Mouse (Mus musculus) intestine, embryonic 14.5 days (tissue): ENCODE data around the gene Cradd. TPM values are rescaled to one million over a fixed set of nuclear protein-coding genes. Genes with fewer than 3 reads are reported as not detected.
A peak's percentile ranks its signal among the peaks of the same experiment; 100 is the strongest.

Experiments
- ATAC-seq: fragments of 200-750 bp; cut with Nextera tagmentation; replicated peaks from 2 replicates; pipeline ENCODE4 v1.8.0; 2017; ENCODE audit warnings: low read depth, moderate number of reproducible peaks, moderate TSS enrichment, moderate library complexity; ENCODE audit not compliant: low FRiP score, low TSS enrichment
- DNase-seq: peaks from one replicate; pipeline ENCODE4 v3.0.0-alpha.2; 2018; ENCODE audit warnings: low spot score
- H3K27ac ChIP-seq: fragments of 300-500 bp; sonication (generic); 2 replicates; pipeline ENCODE4 v1.5.1; 2014; ENCODE audit warnings: low read depth, mild to moderate bottlenecking, control low read depth
- H3K27me3 ChIP-seq: fragments of 300-500 bp; sonication (generic); replicated peaks from 2 replicates; pipeline ENCODE4 v1.6.1; 2014; ENCODE audit warnings: low read length, control low read depth; ENCODE audit not compliant: control insufficient read depth, insufficient read depth
- H3K36me3 ChIP-seq: fragments of 300-500 bp; sonication (generic); 2 replicates; pipeline ENCODE4 v1.6.1; 2014; ENCODE audit warnings: low read length, control low read depth; ENCODE audit not compliant: control insufficient read depth, insufficient read depth
- H3K4me1 ChIP-seq: fragments of 300-500 bp; sonication (generic); replicated peaks from 2 replicates; pipeline ENCODE4 v1.6.1; 2014; ENCODE audit warnings: low read length, control low read depth, mixed read lengths; ENCODE audit not compliant: control insufficient read depth, insufficient read depth
- H3K4me2 ChIP-seq: fragments of 300-500 bp; sonication (generic); 2 replicates; pipeline ENCODE4 v1.6.1; 2014; ENCODE audit warnings: low read length
- H3K4me3 ChIP-seq: fragments of 300-500 bp; sonication (generic); 2 replicates; pipeline ENCODE4 v1.5.1; 2014; ENCODE audit warnings: low read depth, low read length, control low read depth, mixed read lengths
- H3K9ac ChIP-seq: fragments of 300-500 bp; sonication (generic); 2 replicates; pipeline ENCODE4 v1.6.1; 2014; ENCODE audit warnings: mild to moderate bottlenecking, low read length
- H3K9me3 ChIP-seq: fragments of 300-500 bp; sonication (generic); 2 replicates; pipeline ENCODE4 v1.6.1; 2016; ENCODE audit warnings: low read length, control low read depth; ENCODE audit not compliant: control insufficient read depth
- WGBS: fragments of 180-500 bp; shearing (Covaris S2); extraction: QIAGEN DNeasy Blood & Tissue Kit; methylation state at CpG from one replicate; pipeline ENCODE4 v1.1.7; 2014; 5-methylcytosine and 5-hydroxymethylcytosine counted together
- polyA plus RNA-seq: library from polyadenylated mRNA; unstranded; fragments of >200 nt; fragmentation: Nextera tagmentation; extraction: Ambion mirVana; gene quantifications from 2 replicates; pipeline ENCODE4 v1.2.1, GENCODE M21; 2014

The Cradd gene
- polyA plus RNA-seq, 1 experiment from 2014 or later = 13.6 TPM

DNA sequence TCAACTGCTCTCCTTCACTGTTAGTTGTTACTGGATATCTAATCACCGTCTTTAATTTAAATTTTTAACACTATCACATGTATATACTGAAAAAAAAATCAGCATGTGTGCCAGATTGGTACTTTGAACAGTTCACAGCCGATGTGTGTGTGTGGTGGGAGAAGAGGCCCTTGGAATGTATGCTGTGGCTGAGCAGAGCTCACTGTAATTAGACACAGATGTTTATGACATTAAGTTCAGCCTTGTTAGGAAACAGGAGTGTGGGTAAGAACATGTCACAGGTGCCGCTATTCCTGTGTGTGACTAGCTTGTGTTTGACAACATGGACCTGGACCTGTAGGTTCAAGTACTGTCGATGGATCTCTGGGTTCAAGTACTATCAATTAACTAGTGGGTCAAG is 98.9 kb downstream of the Cradd start:
- Histone ChIP-seq H3K4me2 (no peak overlapping the region), H3K9me3 (no peaks in the 10 kb centered on the region), H3K36me3 (no peaks in the 10 kb centered on the region), H3K4me3 (no peak overlapping the region), H3K27me3 (no peaks in the 10 kb centered on the region), H3K4me1 (peaks cover 10% of the 10 kb centered on the region), H3K9ac (no peak overlapping the region), H3K27ac (no peak overlapping the region)
- DNase-seq = no peak
- 84% methylated on average over 4 of the region's 4 CpGs for WGBS
- no peak for ATAC-seq

DNA sequence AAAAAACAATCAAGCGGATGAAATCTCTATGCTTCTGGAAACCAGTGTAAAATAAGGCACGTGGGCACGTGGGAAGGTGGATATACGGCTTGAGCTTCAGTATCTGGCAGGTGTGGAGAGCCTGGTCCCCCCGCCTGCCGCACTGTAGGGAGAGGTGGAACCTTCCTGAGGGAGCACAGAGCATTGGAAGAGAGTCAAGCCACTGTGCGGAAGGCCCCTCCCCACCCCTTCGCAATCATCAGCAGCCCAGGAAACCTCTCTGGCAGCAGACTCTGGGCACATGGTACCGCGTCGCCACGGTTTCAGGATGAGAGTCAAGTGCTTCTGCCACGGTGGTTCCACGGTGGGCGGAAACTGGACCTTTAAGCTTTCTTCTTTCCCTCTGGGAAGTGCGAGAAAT is 100.7 kb downstream of the Cradd start:
- peaks cover 17% of the 10 kb centered on the region for H3K4me1 ChIP-seq
- H3K27ac ChIP-seq = no peak overlapping the region
- H3K9me3 ChIP-seq = no peaks in the 10 kb centered on the region
- no peak for DNase-seq
- H3K4me2 ChIP-seq = no peak overlapping the region
- H3K9ac ChIP-seq = no peak overlapping the region
- H3K36me3 ChIP-seq = no peaks in the 10 kb centered on the region
- ATAC-seq = no peak
- no peak overlapping the region for H3K4me3 ChIP-seq
- 71% methylated on average over 16 of the region's 16 CpGs for WGBS
- no peaks in the 10 kb centered on the region for H3K27me3 ChIP-seq

DNA sequence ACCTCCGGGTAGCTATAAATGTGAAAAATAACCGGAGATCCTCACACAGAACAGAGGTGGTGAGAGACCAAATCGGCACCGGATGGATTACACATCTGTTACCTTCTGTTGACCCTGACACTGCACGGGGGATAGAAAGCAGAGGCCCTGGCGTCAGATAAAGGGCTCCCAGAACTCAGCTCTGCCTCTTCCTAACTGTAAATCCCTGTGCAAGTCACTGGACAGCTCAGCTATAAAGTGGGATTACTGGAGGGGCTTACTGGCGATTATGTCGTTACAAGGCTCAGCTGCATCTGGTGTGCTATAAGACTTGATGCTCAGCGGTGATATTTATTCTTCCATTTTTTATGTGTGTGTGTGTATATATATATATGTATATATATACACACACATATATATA is 102.0 kb downstream of the Cradd start:
- ATAC-seq = no peak
- no peak overlapping the region for H3K4me3 ChIP-seq
- H3K36me3 ChIP-seq = no peaks in the 10 kb centered on the region
- DNase-seq = no peak
- H3K9ac ChIP-seq = no peak overlapping the region
- H3K4me1 ChIP-seq = peaks cover 24% of the 10 kb centered on the region
- WGBS = 42% methylated on average over 9 of the region's 9 CpGs
- H3K27ac ChIP-seq = no peak overlapping the region
- H3K27me3 ChIP-seq = no peaks in the 10 kb centered on the region
- H3K4me2 ChIP-seq = no peak overlapping the region
- H3K9me3 ChIP-seq = no peaks in the 10 kb centered on the region

DNA sequence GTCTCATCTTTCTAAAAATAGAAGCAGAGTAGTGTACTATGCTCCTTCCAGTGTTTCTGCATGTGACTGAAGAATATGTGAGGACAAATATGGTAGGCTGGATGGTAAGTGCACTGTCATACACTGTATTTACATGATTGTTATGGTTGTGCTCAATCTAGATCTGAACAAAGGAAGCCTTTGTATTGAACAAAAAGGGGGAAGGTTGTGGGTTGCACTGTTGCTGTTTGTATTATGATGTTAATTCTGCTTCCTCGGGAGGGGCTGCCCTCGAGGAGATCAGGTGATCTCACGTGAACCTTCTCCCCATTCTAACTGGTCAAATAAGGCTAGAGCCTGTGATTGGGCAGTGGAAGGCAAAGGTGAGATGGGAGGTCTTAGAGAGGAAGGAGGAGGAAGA is 103.4 kb downstream of the Cradd start:
- ATAC-seq = no peak

DNA sequence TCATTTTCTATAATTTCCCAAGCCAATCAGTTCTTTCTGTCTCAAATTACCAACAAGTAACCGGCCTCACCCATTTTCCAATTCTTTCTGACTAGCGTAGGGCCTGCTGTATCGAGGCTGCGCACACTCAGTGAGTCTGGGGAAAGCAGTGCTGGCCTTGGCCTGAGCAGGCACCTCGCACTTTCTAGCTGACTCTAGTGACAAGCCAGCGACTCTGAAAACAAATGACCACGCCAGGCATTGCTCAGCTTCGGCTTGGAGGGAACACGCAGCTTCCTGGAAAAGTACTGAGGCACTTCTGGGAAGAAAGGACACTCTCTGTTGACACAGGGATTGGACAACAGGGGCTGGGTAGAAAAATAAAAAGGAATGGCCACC is 105.3 kb downstream of the Cradd start:
- 69% methylated on average over 9 of the region's 9 CpGs for WGBS
- ATAC-seq = no peak
- Histone ChIP-seq H3K4me3 (no peak overlapping the region), H3K9me3 (no peaks in the 10 kb centered on the region), H3K27me3 (no peaks in the 10 kb centered on the region), H3K36me3 (no peaks in the 10 kb centered on the region), H3K4me2 (no peak overlapping the region), H3K27ac (no peak overlapping the region), H3K9ac (no peak overlapping the region), H3K4me1 (peaks cover 24% of the 10 kb centered on the region)
- DNase-seq = no peak

More for the DNA sequence above, 103.4 kb downstream of the Cradd start:
- Histone ChIP-seq H3K27ac (no peak overlapping the region), H3K4me3 (no peak overlapping the region), H3K27me3 (no peaks in the 10 kb centered on the region), H3K9me3 (no peaks in the 10 kb centered on the region), H3K36me3 (no peaks in the 10 kb centered on the region), H3K4me2 (no peak overlapping the region), H3K9ac (no peak overlapping the region), H3K4me1 (peaks cover 24% of the 10 kb centered on the region)
- 83% methylated on average over 3 of the region's 3 CpGs for WGBS
- DNase-seq = no peak

DNA sequence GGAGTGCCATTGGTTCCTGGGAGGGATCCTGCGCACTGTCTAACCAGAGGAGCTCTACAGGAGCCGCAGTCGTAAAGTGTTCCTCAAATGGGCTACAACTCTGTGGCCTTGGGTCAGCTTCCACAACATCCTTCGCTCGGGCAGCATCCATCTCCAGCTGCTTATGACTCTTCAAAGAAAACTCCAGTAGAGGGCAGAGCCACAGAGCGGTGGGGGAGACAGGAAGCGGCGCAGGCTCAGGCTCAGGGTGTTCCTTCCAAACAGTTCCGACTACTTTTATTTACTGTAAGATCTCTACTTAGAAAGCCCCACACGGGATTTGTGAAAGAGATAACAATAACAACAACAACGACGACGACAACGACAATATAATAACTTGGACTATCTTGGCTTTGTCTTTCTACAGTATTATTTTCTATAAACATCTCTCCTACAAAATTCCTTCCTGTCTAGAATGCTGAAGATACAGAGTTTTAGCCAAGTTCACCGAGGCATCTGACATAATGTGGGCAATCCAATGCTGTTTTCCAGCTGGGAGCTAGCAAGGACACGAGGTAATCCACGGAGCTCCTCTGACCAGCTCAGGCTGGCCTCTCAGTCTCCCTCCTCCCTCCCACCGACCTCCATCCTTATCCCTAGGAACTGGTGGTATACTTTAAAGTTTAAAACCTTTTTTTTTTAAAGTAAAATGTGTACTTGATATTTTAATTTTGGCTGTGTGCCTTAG is 105.8 kb downstream of the Cradd start:
- Histone ChIP-seq H3K36me3 (no peaks in the 10 kb centered on the region), H3K4me3 (no peak overlapping the region), H3K9ac (no peak overlapping the region), H3K4me2 (no peak overlapping the region; the same call in 1 of the 2 replicates), H3K9me3 (no peaks in the 10 kb centered on the region), H3K27me3 (no peaks in the 10 kb centered on the region), H3K4me1 (peaks cover 19% of the 10 kb centered on the region), H3K27ac (no peak overlapping the region)
- WGBS = 41% methylated on average over 18 of the region's 18 CpGs
- ATAC-seq (0 out of 2 replicates have a peak, but pooled peaks have one; percentile 40), DNase-seq (no peak)

DNA sequence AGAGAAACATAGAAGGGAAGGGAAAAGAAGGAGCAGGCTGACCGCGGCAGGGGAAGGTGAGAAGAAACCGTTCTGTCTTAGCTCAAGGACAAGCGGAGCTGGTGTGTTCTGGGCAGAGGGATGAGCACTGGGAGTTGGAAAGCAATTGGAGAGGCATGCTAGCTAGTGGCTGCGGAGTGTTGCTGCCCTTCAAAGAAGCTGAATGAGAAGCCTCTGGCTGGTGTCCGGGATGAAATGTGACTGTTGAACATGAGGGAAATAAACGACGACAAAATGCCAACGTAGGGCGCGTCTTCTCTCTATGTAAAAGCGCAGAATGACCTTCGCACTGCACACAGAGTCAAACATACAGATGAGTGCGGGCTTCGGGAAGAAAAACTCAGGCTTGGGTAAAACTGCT is 108.6 kb downstream of the Cradd start:
- no peaks in the 10 kb centered on the region for H3K27me3 ChIP-seq
- no peaks in the 10 kb centered on the region for H3K9me3 ChIP-seq
- H3K9ac ChIP-seq = no peak overlapping the region
- H3K36me3 ChIP-seq = no peaks in the 10 kb centered on the region
- DNase-seq = no peak
- WGBS = 90% methylated on average over 15 of the region's 15 CpGs
- H3K27ac ChIP-seq = no peak overlapping the region
- ATAC-seq = no peak
- no peak overlapping the region for H3K4me2 ChIP-seq
- no peak overlapping the region for H3K4me3 ChIP-seq
- peaks cover 14% of the 10 kb centered on the region; the same call in 1 of the 2 replicates for H3K4me1 ChIP-seq

DNA sequence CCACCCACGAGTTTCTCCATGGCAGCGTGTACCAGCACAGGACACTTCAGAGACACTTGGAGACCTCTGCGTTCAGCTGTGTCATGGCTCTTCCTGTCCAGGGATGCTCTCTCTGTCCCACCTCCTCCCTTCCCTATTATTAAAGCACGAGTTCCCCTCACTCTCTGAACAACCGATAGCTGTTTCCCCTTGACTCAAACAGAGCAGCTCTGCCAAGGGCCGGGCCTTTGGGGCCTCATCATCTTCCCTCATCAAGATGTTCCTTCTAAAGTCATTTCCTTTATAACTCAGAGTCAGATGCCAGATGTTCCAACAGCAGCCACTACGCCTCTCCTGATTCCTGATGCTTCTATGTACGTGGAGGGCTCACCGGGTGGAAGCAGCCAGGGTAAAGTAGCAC is 110.1 kb downstream of the Cradd start:
- ATAC-seq = no peak
- no peak for DNase-seq
- Histone ChIP-seq H3K4me2 (no peak overlapping the region), H3K4me3 (no peak overlapping the region), H3K4me1 (peaks cover 11% of the 10 kb centered on the region; the same call in 1 of the 2 replicates), H3K9ac (no peak overlapping the region), H3K27me3 (no peaks in the 10 kb centered on the region), H3K9me3 (no peaks in the 10 kb centered on the region), H3K36me3 (no peaks in the 10 kb centered on the region), H3K27ac (no peak overlapping the region)
- 83% methylated on average over 9 of the region's 9 CpGs for WGBS

DNA sequence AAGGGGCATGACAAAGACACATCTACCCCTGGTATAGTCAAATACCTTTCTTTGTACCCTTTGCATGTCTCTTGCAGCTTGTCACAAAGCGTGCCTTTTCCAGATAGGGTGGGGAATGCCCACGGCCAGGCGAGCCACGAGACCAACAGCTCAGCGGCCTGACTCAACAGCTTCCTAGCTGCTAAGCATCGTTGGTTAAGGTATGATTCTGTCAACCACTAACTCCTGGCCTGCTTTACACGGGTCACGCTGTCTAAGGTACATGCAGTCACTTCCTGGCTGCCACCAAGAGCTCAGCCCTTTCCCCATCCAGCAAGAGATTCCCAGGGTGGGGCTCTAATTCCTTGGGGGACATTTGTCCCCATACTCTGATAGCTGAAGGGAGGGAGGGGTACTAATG is 110.6 kb downstream of the Cradd start:
- 87% methylated on average over 8 of the region's 8 CpGs for WGBS
- no peak for ATAC-seq
- Histone ChIP-seq H3K9ac (no peak overlapping the region), H3K4me2 (no peak overlapping the region), H3K27ac (no peak overlapping the region), H3K36me3 (no peaks in the 10 kb centered on the region), H3K4me1 (peaks cover 8% of the 10 kb centered on the region; the same call in 1 of the 2 replicates), H3K27me3 (no peaks in the 10 kb centered on the region), H3K4me3 (no peak overlapping the region), H3K9me3 (no peaks in the 10 kb centered on the region)
- no peak for DNase-seq
